ENCODE assay signal across 8 mouse cellular contexts in genomic region chr11:33122575-33123268, GRCm38 (mm10). TPM values are rescaled to one million over a fixed set of nuclear protein-coding genes. Genes with fewer than 3 reads are reported as not detected.
DNase-seq lines count a peak whose midpoint lies in the region; ATAC-seq and TF ChIP-seq lines count a peak whose summit lies in the region.

No protein-coding gene starts in this region.

- peak; percentile 80 for DNase-seq in Muller cell, postnatal 12 days (ENCODE audit: inconsistent ontology term)
- DNase-seq in embryonic facial prominence, embryonic 11.5 days (ENCODE audit: low spot score) = peak; percentile 68
- DNase-seq in heart, postnatal 0 days (ENCODE audit: low spot score) = no peak
- DNase-seq in kidney, postnatal 14 days = peak; percentile 76
- DNase-seq in midbrain, postnatal 0 days (ENCODE audit: low spot score) = no peak
- DNase-seq in urinary bladder, postnatal 25 days (ENCODE audit: low spot score) = no peak
- no peak for DNase-seq in thymus, postnatal 0 days (ENCODE audit: low spot score)
- DNase-seq in left cerebral cortex, postnatal 25 days (ENCODE audit: low spot score in 2 of 2) = no peak

- 2% methylated on average over 34 of the region's 37 CpGs for WGBS in embryonic facial prominence, embryonic 11.5 days
- 11% methylated on average over 34 of the region's 37 CpGs for WGBS in heart, postnatal 0 days
- 9% methylated on average over 37 of the region's 37 CpGs for WGBS in midbrain, postnatal 0 days

- peak overlapping the region; percentile 64 for H3K4me2 ChIP-seq in embryonic facial prominence, embryonic 11.5 days (ENCODE audit: low read depth, low read length)
- peak overlapping the region; percentile 60 for H3K4me2 ChIP-seq in heart, postnatal 0 days (ENCODE audit: low read depth, low read length)
- peak overlapping the region; percentile 46 for H3K4me2 ChIP-seq in midbrain, postnatal 0 days (ENCODE audit: low read depth, low read length, poor library complexity, severe bottlenecking)

- TF ChIP-seq CTCF in heart, postnatal 0 days (IDR thresholded peaks at IDR 0.05; ENCODE audit: low read depth) = no peak
- TF ChIP-seq CTCF in midbrain, postnatal 0 days (IDR thresholded peaks at IDR 0.05) = no peak

- H3K4me1 ChIP-seq in embryonic facial prominence, embryonic 11.5 days (ENCODE audit: control insufficient read depth, insufficient read depth, low read length) = no peaks in the 10 kb centered on the region; the same call in 1 of the 2 replicates
- H3K4me1 ChIP-seq in heart, postnatal 0 days (ENCODE audit: control insufficient read depth, insufficient read depth) = peaks cover 6% of the 10 kb centered on the region
- no peaks in the 10 kb centered on the region for H3K4me1 ChIP-seq in midbrain, postnatal 0 days (ENCODE audit: insufficient read depth, low read length)

- no peaks in the 10 kb centered on the region for H3K27me3 ChIP-seq in embryonic facial prominence, embryonic 11.5 days (ENCODE audit: control insufficient read depth, insufficient read depth, low read length)
- H3K27me3 ChIP-seq in heart, postnatal 0 days (ENCODE audit: control insufficient read depth, insufficient read depth, low read length) = 0 out of 2 replicates have a peak, but pooled peaks cover 7% of the 10 kb centered on the region
- peaks cover 9% of the 10 kb centered on the region; the same call in 1 of the 2 replicates for H3K27me3 ChIP-seq in midbrain, postnatal 0 days (ENCODE audit: insufficient read depth, low read length)

- intact Hi-C loops in left cerebral cortex, postnatal 25 days (cut with DNase I) = no loop called here

- ATAC-seq in embryonic facial prominence, embryonic 11.5 days (replicated peaks; ENCODE audit: insufficient number of reproducible peaks, low FRiP score, low TSS enrichment, low read depth) = peak; percentile 73
- peak; percentile 58 for ATAC-seq in heart, postnatal 0 days (ENCODE audit: insufficient read depth, low read depth)
- peak; percentile 25; the same call in 1 of the 2 replicates for ATAC-seq in midbrain, postnatal 0 days (ENCODE audit: low FRiP score)

- no peak for TF ChIP-seq EP300 in heart, postnatal 0 days (IDR thresholded peaks at IDR 0.05; ENCODE audit: low read depth)

- H3K4me3 ChIP-seq in embryonic facial prominence, embryonic 11.5 days (ENCODE audit: low read depth, low read length) = peak overlapping the region; percentile 28
- peak overlapping the region; percentile 34 for H3K4me3 ChIP-seq in heart, postnatal 0 days (ENCODE audit: low read depth, low read length)
- H3K4me3 ChIP-seq in midbrain, postnatal 0 days (ENCODE audit: low read depth, low read length) = peak overlapping the region; percentile 20; the same call in 1 of the 2 replicates

- no peak overlapping the region for H3K27ac ChIP-seq in embryonic facial prominence, embryonic 11.5 days (replicated peaks; ENCODE audit: low read depth, low read length)
- H3K27ac ChIP-seq in heart, postnatal 0 days (ENCODE audit: low read depth) = no peak overlapping the region
- no peak overlapping the region for H3K27ac ChIP-seq in midbrain, postnatal 0 days (ENCODE audit: low read depth, low read length)

- no peaks in the 10 kb centered on the region for H3K9me3 ChIP-seq in embryonic facial prominence, embryonic 11.5 days (replicated peaks; ENCODE audit: control insufficient read depth, low read length)
- no peaks in the 10 kb centered on the region for H3K9me3 ChIP-seq in heart, postnatal 0 days (replicated peaks; ENCODE audit: control insufficient read depth, low read length)
- H3K9me3 ChIP-seq in midbrain, postnatal 0 days (ENCODE audit: low read length) = no peaks in the 10 kb centered on the region

- H3K36me3 ChIP-seq in embryonic facial prominence, embryonic 11.5 days (replicated peaks; ENCODE audit: control insufficient read depth, insufficient read depth, low read depth, low read length) = no peaks in the 10 kb centered on the region
- H3K36me3 ChIP-seq in heart, postnatal 0 days (replicated peaks; ENCODE audit: control insufficient read depth, insufficient read depth, low read length) = no peaks in the 10 kb centered on the region
- no peaks in the 10 kb centered on the region for H3K36me3 ChIP-seq in midbrain, postnatal 0 days (ENCODE audit: insufficient read depth, low read length)

- peak overlapping the region; percentile 63 for H3K9ac ChIP-seq in embryonic facial prominence, embryonic 11.5 days (replicated peaks; ENCODE audit: low read length)
- H3K9ac ChIP-seq in heart, postnatal 0 days (replicated peaks; ENCODE audit: low read depth, low read length) = peak overlapping the region; percentile 29
- H3K9ac ChIP-seq in midbrain, postnatal 0 days (replicated peaks; ENCODE audit: low read length, poor library complexity, severe bottlenecking) = no peak overlapping the region; the same call in 1 of the 2 replicates

RNA-seq across cellular contexts. Expression of gene Fgf18, which starts 24.5 kb away (rescaled TPM):
- polyA plus RNA-seq in embryonic facial prominence, embryonic 11.5 days (2014; fragmentation: Nextera tagmentation; extraction: Ambion mirVana) = 4.0 and 5.1 TPM in 2 replicates
- 2.8 and 10.5 TPM in 2 replicates for total RNA-seq in heart, postnatal 0 days (2014; rRNA removed; ENCODE audit: low replicate concordance)
- polyA plus RNA-seq in heart, postnatal 0 days (2015; fragmentation: Nextera tagmentation; extraction: Ambion mirVana) = 10.7 and 10.8 TPM in 2 replicates
- total RNA-seq in midbrain, postnatal 0 days (2014; rRNA removed) = 6.7 and 10.8 TPM in 2 replicates
- 6.5 and 7.7 TPM in 2 replicates for polyA plus RNA-seq in midbrain, postnatal 0 days (2015; fragmentation: Nextera tagmentation; extraction: Ambion mirVana)
- polyA plus RNA-seq in thymus, postnatal 0 days (2015; fragmentation: Nextera tagmentation; extraction: Ambion mirVana) = 0.29 and 0.64 TPM in 2 replicates
- 1 to 10 TPM; 3.2 to 3.5 TPM for total RNA-seq in left cerebral cortex, postnatal 25 days (2021)

RNA-seq across cellular contexts. Expression of gene Npm1, which starts 40.3 kb away (rescaled TPM):
- 1,326 and 1,437 TPM in 2 replicates for polyA plus RNA-seq in embryonic facial prominence, embryonic 11.5 days (2014; fragmentation: Nextera tagmentation; extraction: Ambion mirVana)
- total RNA-seq in heart, postnatal 0 days (2014; rRNA removed; ENCODE audit: low replicate concordance) = 156 and 179 TPM in 2 replicates
- 254 and 259 TPM in 2 replicates for polyA plus RNA-seq in heart, postnatal 0 days (2015; fragmentation: Nextera tagmentation; extraction: Ambion mirVana)
- 303 and 313 TPM in 2 replicates for total RNA-seq in midbrain, postnatal 0 days (2014; rRNA removed)
- polyA plus RNA-seq in midbrain, postnatal 0 days (2015; fragmentation: Nextera tagmentation; extraction: Ambion mirVana) = 321 and 334 TPM in 2 replicates
- 905 and 1,035 TPM in 2 replicates for polyA plus RNA-seq in thymus, postnatal 0 days (2015; fragmentation: Nextera tagmentation; extraction: Ambion mirVana)
- total RNA-seq in left cerebral cortex, postnatal 25 days (2021) = 100 to 1,000 TPM; 148 to 151 TPM

Comparison
In these comparisons a context has a peak if more than half of its experiments do, and no peak if none do; other contexts are left out.
1. DNase-seq: peak in Muller cell, postnatal 12 days (single experiment), embryonic facial prominence, embryonic 11.5 days (single experiment) and kidney, postnatal 14 days (single experiment); none in heart, postnatal 0 days (single experiment), midbrain, postnatal 0 days (single experiment), urinary bladder, postnatal 25 days (single experiment), thymus, postnatal 0 days (single experiment) and left cerebral cortex, postnatal 25 days (0 of 2).
2. Peak in every context shown above with its lines, with median percentiles within 50 percentile points of each other: ATAC-seq, H3K4me2 ChIP-seq and H3K4me3 ChIP-seq.